Mouse (Mus musculus): Measurements from ENCODE around the gene Tlr9. TPM values are rescaled to one million over a fixed set of nuclear protein-coding genes. Genes with fewer than 3 reads are reported as not detected.

Gene Tlr9
- total RNA-seq, 2 experiments from 2014 or later: 1.1 to 1.2 TPM

DNA sequence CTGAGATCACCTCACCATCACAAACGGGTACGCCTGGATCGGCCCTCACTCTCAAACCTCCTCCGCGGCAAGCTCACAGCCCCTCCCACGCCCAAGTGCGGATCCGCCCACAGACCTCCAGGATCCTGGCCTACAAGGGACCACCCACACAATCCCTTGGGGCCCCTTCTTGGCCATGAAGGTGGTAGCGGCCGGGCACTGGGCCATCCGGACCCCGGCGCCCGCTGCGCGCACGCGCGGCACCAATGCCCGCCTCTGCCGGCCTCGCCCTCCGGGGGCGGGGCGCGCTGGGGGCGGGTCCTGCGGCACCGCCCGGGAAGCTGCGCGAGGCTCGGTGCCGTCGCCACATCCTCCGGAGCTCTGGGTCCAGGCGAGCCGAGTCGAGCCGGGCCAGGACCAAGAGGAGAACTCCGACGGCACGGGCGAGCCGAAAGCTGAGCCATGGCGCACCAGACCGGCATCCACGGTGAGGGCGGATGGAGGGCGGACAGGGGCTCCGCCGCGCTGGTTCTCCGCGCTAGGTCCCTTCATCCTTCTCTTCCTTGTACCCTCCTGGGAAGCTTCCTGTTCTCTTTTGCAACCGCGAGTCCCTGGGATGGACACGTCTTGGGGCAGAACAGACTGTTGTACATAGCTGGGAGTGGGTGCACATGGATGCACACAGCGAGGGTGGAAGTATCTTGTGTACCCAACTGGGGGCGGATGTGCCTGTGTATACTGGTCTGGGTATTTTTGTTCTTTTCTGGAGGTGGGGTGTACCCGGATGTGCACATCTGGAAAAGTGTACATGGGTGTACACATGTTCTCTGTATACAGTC is 19.4 kb upstream of the Tlr9 start, which contains the start of gene Twf2:
TSS of gene Twf2 (plus strand) at position 290 of the 818 bp plus-strand sequence.
- peak; percentile 89 to 92 for DNase-seq (ENCODE audit: low spot score in 2 of 2)
- intact Hi-C loops (cut with DNase I): loop anchor here (2.0 kb wide), 1 partner anchor 32 kb away; the partner anchor contains the start of gene Wdr82

DNA sequence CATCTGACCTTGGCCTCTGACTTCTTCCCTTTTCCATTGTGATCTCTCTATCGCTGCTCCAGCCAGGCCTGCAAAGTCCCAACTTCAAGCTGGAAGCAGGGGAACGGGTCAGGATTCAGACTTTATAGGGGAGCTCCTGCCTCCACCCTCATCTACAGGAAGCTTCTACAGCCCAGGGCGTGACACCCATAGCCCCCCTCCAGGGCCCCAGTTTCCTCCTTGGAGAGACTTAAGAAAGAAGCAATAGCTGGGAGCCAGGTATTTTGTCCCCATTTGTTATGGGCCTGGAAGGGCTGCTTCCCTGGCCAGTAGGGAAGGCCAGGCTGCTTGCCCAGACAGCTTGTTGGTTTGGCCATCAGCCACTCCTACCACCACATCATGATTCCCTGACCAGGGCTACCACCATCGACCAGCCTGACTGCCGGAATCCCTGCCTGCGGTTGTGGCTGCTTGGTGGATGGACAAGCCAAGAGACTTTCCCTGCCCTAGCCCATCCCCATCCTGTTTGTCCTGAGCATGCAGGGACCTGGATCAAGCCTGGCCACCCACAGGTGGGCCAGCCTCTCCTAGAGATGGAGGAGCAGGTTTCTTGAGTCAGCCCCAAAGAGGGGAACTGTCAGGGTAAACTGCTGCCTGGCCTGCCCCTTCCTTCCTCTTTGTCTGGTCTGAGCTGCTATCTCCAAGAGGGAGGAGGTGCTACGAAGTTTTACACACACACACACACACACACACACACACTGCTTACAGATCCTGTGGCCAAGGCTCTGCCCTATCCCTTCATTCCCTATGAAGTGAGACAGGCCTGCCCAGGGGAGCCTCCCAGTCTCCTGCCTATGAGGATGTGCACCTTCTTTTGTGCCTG is 18.2 kb upstream of the Tlr9 start:
- intact Hi-C loops (cut with DNase I): loop anchor here (2.0 kb wide), 1 partner anchor 33 kb away; the partner anchor contains the start of gene Wdr82
- no peak for DNase-seq (ENCODE audit: low spot score in 2 of 2)

DNA sequence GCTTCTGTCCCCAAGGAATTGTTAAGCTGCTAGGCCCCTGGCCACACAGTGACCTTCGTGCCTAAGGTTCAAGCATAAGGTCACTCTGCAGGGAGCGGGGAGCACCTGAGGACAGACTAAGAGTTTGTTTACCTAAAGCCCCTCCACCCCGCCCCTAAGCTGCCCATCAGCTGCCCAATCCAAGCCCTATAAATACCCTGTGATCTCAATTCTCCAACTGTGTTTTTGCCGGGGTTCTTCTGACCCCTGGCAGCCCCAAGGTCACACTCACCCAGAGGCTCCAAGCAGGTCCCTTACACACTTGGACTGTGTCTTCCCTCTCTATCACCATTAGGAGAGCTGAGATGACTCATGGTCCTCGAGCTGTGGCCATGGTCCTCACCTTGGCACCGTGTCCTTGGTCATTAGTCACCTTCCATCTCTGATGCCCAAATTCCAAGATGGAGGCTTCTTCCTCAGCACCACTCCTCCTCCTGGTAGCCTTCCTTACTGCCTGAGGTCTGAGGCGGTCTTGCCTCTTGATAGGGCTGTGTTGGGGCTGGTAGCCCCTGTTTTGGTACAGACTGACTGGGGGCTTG is 16.6 kb upstream of the Tlr9 start:
- no peak for DNase-seq (ENCODE audit: low spot score in 2 of 2)
- intact Hi-C loops (cut with DNase I): no loop called here

DNA sequence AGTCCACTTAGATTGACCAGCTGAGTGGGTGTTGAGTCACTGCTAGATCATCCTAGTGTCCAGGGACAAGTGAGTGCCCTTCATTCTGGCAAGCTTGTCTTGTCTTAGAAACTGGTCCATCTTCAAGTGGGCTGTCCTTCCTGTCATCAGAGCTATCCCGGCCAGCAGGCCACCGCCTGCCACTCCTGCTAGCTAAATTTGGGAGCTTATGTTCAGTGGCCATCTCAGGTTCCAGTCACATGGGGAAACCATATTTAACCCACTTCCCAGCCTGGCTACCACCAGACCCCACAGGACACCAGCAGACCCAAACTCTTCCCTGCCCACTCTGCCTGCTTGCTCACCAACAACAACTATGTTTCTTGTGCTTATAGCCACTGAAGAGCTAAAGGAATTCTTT is 15.9 kb upstream of the Tlr9 start:
- intact Hi-C loops (cut with DNase I): no loop called here
- DNase-seq (ENCODE audit: low spot score in 2 of 2): no peak

DNA sequence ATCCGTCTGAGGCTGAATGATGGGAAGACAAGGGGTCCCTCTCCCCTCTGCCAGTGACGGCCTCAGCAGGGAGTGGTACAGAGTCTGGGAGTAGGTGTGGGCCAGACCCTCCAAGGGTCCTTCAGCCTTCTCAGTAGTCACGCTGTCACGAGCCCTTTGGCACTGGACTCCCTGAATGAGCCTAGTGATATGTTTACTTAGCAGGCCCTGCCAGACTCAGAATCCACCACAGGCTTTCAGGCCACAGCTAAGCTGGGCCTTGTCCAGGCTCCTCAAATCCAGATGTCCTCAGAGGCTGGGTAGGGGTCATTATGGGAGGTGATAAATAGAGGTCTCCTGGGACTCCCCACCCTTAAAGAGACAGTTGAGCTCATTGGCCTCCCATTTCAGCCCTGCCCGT is 14.2 kb upstream of the Tlr9 start:
- intact Hi-C loops (cut with DNase I): no loop called here
- no peak for DNase-seq (ENCODE audit: low spot score in 2 of 2)

DNA sequence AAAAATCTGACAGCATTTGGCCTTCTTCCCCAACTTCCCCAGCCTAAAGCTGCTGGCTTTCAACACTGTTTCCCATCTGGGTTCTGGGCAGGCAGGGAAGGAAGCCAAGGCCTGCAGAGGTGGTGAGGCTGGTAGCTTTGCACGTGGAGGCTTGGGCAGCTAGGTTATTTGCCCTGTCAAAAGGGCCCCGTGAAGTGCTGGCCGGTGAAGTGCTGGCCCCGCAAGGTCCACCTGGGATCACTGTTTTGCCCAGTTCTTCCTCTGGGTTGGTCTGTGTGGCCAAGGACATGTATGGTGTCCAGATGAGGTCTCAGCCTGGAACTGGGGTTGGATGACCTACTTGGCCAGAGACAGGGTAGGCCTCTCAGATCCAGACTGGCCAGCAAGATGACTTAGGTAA is 12.4 kb upstream of the Tlr9 start:
- no peak for DNase-seq (ENCODE audit: low spot score in 2 of 2)
- intact Hi-C loops (cut with DNase I): loop anchor here (10.0 kb wide), 1 partner anchor 215 kb away; the partner anchor contains the start of gene Rpl29

DNA sequence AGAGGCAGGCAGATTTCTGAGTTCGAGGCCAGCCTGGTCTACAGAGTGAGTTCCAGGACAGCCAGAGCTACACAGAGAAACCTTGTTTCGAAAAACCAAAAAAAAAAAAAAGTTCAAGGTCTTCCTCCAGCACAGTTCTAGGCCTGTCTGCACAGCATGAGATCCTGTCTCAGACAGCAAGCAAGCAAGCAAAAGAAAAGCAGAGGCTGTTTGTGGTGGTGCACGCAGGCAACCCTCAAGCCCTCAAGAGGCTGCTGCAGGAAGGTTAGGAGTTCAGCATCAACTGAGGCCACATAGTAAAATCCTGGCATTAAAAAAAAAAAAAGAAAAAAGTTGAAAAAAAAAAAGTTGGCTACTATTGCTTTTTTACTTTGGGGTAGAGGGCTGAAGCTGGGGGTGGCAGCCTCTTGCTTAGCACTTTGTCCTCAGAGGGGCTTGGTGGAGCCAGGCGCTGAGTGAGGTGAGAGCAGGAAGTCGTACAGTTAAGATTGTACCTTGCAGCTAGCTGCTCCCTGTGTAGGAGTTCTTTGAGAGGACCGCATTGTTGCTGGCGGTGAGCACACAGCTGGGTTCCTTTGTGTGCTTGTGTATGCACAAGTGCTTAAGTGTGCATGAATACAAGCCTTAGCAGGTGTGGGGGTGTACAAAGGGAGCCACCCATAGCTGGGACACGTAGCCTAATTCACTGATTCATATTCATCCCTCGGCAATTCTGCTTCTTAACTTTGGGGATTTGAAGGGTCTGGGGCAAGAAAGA is 11.4 kb upstream of the Tlr9 start:
- DNase-seq (ENCODE audit: low spot score in 2 of 2): no peak
- intact Hi-C loops (cut with DNase I): loop anchor here (10.0 kb wide), 1 partner anchor 214 kb away; the partner anchor contains the start of gene Rpl29

DNA sequence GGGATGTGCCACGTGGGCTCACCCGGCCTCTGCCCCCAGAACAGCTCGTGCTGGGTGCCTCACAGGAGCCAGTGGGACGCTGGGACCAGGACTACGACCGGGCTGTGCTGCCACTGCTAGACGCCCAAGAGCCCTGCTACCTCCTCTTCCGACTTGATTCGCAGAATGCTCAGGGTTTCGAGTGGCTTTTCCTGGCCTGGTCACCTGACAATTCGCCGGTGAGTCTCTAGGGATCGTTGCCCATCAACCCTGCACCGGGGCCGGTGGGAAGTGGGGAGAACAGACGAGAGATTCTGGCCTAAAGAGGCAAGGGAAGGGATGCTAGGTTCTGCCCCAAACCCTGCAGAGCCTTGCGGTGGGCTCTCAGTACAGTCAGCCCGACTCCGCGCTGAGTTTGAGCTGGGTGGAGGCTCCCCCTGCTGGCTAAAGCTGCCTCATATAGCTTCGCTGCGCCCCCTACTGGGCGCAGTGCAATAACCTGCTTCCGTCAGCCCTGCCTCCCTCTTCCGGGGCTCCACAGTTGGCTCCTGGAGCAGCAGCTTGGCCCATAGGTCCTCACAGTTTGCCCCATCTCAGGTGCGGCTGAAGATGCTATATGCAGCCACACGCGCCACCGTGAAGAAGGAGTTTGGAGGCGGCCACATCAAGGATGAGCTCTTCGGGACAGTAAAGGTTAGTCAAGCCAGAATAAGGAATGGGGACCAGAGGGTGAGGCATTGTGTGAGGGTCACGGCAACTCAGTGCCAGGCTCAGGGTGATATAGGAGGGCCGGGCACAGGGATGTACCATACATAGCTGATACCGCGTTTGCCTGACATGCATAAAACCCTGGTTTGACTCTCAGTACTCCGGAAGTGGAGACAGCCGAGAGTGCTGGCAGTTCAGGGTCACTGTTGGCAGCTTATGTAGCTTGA is 10.5 kb upstream of the Tlr9 start:
- intact Hi-C loops (cut with DNase I): loop anchor here (2.0 to 10.0 kb wide), 2 partner anchors 69 to 213 kb away; partner anchors contain the start of genes Poc1a and Rpl29
- peak; percentile 76 to 83 for DNase-seq (ENCODE audit: low spot score in 2 of 2)

DNA sequence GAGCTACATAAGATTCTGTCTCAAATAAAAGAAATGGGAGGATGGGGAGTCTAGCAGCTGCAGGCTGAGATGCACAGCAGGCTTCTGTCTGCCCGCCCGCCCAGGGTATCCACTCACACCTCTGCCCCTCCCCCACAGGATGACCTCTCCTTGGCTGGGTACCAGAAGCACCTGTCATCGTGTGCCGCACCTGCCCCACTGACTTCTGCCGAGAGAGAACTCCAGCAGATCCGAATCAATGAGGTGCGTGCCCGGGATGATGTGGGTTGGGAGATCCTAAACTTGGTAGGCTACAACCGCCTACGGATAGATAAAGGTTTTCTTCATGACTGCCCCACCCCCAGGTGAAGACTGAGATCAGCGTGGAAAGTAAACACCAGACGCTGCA is 9.8 kb upstream of the Tlr9 start:
- DNase-seq (ENCODE audit: low spot score in 2 of 2): no peak
- intact Hi-C loops (cut with DNase I): loop anchor here (2.0 to 10.0 kb wide), 2 partner anchors 68 to 212 kb away; partner anchors contain the start of genes Poc1a and Rpl29

DNA sequence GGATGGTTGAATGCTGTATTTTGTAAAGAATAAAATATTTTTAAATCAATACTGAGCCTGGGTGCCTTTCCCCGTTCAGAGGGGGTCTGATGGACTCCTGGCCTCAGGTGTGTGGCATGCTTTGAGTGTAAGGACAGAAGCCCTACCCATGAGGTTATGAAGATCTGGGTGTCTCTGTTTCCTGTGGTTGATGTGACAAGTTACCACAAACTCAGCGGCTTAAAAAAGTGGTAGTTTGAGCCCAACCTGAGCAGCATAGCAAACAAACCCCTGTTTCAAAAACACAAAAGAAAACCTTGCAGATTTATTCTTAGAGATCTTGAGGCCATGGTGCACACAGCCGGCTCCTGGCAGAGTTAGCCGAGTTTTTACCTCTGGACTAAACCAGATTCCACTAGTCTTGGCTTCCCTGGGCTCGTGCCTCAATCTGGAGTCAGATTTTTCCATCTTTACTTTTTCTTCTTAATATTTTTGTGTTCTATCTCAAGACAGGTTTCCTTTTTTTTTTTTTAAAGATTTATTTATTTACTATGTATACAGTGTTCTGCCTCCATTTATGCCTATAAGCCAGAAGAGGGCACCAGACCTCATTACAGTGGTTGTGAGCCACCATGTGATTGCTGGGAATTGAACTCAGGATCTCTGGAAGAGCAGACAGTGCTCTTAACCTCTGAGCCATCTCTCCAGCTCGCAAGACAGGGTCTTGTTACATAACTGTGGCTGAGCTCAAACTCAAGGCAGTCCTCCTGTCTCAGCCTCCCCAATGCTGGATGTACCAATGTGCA is 6.9 kb upstream of the Tlr9 start:
- intact Hi-C loops (cut with DNase I): loop anchor here (10.0 kb wide), 1 partner anchor 209 kb away; the partner anchor contains the start of gene Rpl29
- DNase-seq (ENCODE audit: low spot score in 2 of 2): no peak

DNA sequence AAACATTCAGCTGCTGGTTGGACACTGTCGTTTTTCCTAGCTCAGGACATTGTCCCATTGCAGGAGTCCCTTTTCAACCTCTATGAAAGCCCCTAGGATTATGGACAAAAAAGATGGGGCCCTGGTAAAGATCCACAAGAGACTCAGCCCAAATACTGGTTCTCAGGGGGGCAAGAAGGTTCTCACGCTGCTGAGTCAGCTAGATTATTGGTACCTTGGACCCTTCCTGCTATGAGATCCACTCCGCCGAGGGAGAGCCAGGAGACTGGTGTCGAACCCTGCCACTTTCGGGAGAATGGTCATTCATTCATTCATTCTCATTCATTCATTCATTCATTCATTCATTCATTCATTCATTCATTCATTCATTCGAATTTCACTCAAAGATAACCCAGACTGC is 5.4 kb upstream of the Tlr9 start:
- intact Hi-C loops (cut with DNase I): loop anchor here (10.0 kb wide), 1 partner anchor 208 kb away; the partner anchor contains the start of gene Rpl29
- no peak for DNase-seq (ENCODE audit: low spot score in 2 of 2)

DNA sequence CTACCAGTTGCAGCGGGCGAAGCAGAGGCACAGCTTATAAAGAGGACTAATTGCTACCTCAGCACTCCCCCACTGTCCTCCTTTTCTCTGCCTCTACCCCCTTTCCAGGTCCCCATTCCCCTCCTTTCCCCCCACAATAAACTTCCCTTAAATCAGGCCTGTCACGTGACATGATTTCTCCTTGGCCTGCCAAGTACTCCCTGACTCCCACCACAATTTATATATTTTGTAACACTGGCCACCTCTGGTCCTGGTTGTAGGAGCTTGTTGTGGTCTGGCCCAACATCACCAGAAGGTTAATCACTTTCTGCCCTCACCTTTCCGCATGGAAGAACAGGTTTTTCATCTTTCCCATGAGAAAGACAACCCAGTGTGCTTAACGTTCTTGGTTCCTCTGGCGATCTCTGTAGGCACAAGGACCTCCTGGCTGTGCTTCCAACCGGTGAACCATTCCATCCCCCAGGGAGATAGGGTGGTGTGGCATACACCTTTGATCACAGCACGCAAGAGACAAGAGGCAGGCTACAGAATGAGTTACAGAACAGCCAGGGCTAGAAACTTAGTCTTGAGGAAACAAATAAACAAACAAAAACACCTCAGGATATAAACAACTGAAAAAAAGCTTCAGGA is 1.4 kb upstream of the Tlr9 start:
- intact Hi-C loops (cut with DNase I): no loop called here
- DNase-seq (ENCODE audit: low spot score in 2 of 2): no peak

DNA sequence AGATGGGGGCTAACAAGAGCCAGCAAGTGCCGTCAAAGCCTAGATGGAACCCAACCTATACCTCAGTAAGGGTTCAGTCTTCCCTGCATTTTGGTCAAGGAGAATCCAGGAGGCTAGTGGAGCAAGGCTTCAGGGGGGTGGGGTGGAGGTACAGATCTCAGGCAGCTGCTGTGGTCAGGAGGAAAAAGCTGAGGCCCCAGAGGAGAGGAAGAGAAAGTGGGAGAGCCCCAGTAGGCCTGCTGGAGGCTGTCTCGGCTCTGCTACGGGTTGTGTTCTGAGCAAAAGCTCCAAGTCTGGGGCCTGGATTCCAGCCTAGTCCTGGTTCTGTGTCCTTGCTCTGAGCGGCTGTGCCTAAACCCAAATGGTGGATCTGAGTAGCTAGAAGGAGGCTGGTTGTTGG is 596 bp downstream of the Tlr9 start:
- intact Hi-C loops (cut with DNase I): no loop called here
- no peak for DNase-seq (ENCODE audit: low spot score in 2 of 2)

DNA sequence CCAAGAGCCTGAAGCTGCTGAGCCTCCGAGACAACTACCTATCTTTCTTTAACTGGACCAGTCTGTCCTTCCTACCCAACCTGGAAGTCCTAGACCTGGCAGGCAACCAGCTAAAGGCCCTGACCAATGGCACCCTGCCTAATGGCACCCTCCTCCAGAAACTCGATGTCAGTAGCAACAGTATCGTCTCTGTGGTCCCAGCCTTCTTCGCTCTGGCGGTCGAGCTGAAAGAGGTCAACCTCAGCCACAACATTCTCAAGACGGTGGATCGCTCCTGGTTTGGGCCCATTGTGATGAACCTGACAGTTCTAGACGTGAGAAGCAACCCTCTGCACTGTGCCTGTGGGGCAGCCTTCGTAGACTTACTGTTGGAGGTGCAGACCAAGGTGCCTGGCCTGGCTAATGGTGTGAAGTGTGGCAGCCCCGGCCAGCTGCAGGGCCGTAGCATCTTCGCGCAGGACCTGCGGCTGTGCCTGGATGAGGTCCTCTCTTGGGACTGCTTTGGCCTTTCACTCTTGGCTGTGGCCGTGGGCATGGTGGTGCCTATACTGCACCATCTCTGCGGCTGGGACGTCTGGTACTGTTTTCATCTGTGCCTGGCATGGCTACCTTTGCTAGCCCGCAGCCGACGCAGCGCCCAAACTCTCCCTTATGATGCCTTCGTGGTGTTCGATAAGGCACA is 3.2 kb downstream of the Tlr9 start:
- intact Hi-C loops (cut with DNase I): no loop called here
- no peak for DNase-seq (ENCODE audit: low spot score in 2 of 2)

DNA sequence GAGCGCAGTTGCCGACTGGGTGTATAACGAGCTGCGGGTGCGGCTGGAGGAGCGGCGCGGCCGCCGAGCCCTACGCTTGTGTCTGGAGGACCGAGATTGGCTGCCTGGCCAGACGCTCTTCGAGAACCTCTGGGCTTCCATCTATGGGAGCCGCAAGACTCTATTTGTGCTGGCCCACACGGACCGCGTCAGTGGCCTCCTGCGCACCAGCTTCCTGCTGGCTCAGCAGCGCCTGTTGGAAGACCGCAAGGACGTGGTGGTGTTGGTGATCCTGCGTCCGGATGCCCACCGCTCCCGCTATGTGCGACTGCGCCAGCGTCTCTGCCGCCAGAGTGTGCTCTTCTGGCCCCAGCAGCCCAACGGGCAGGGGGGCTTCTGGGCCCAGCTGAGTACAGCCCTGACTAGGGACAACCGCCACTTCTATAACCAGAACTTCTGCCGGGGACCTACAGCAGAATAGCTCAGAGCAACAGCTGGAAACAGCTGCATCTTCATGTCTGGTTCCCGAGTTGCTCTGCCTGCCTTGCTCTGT is 3.8 kb downstream of the Tlr9 start:
- intact Hi-C loops (cut with DNase I): no loop called here
- DNase-seq (ENCODE audit: low spot score in 2 of 2): peak; percentile 59 to 68

DNA sequence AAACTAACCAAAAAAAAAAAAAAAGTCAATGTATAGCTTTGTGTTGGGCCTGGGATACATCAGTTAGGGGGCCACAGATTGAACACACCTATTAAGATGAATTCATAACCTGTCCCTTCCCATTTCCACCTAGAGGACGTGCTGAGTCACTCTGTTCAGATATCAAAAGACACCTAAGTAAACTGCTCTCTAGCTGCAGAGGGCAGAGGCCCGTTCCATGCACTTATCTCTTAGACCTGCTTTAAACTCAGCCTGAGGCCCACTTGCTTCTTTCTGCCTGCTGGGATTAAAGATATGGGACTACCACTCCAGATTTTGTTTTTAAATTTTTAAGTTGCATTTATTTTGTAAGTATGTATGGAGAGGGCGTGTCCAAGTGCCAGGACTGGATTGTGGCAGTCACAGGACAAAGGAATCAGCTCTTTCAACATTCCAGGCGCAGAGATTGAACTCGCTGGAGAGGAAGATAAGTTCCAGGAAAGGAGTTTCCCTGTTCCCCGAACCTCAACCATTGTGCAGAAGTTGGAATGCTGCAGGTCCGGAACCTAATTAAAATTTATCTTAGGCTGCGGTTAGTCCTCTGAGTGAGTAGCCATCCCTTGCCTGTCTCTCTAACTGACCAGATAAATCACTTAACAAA is 5.5 kb downstream of the Tlr9 start:
- no peak for DNase-seq (ENCODE audit: low spot score in 2 of 2)
- intact Hi-C loops (cut with DNase I): no loop called here

Measured in left cerebral cortex, postnatal 25 days (tissue).